Mouse (Mus musculus) NIH3T3 (cell line): ENCODE results near the gene St7l.

ENCODE experiments used
- DNase-seq: peaks from one replicate; pipeline ENCODE4 v3.0.0-alpha.2; 2012; ENCODE audit warnings: low read depth

The St7l gene

GRCm38 (mm10) chr3:104963331-104964276 lies 99.8 kb downstream of the St7l start:
- DNase-seq = no peak

- no peak for DNase-seq
These were observed 101.5 kb downstream of the St7l start for GRCm38 (mm10) chr3:104965070-104965855.

- no peak for DNase-seq
These were observed 102.3 kb downstream of the St7l start for GRCm38 (mm10) chr3:104965991-104966554.

- peak; percentile 95 for DNase-seq
These were observed 103.9 kb downstream of the St7l start for GRCm38 (mm10) chr3:104967548-104968300.
